Mouse (Mus musculus) forebrain, embryonic 10.5 days (tissue): ENCODE measurements around the gene Prnp. TPM values are rescaled to one million over a fixed set of nuclear protein-coding genes. Genes with fewer than 3 reads are reported as not detected.
A peak's percentile ranks its signal among the peaks of the same experiment; 100 is the strongest.

Experiments
- DNase-seq: peaks from one replicate; pipeline ENCODE4 v3.0.0-alpha.2; 2017; ENCODE audit warnings: low spot score; ENCODE audit errors: extremely low spot score
- H3K27ac ChIP-seq: fragments of 300-500 bp; sonication (generic); 2 replicates; pipeline ENCODE4 v1.5.1; 2016; ENCODE audit warnings: mild to moderate bottlenecking
- H3K27me3 ChIP-seq: fragments of 300-500 bp; sonication (generic); 2 replicates; pipeline ENCODE4 v1.6.1; 2016; ENCODE audit warnings: mild to moderate bottlenecking; ENCODE audit not compliant: poor library complexity, severe bottlenecking
- H3K36me3 ChIP-seq: fragments of 300-500 bp; sonication (generic); replicated peaks from 2 replicates; pipeline ENCODE4 v1.6.1; 2016; ENCODE audit warnings: mild to moderate bottlenecking, moderate library complexity
- H3K4me1 ChIP-seq: fragments of 300-500 bp; sonication (generic); 2 replicates; pipeline ENCODE4 v1.6.1; 2016
- H3K4me3 ChIP-seq: fragments of 300-500 bp; sonication (generic); 2 replicates; pipeline ENCODE4 v1.5.1; 2016; ENCODE audit warnings: mild to moderate bottlenecking, moderate library complexity
- H3K9me3 ChIP-seq: fragments of 300-500 bp; sonication (generic); 2 replicates; pipeline ENCODE4 v1.6.1; 2016; ENCODE audit warnings: mild to moderate bottlenecking, moderate library complexity
- WGBS: fragments of 180-500 bp; shearing (Covaris S2); methylation state at CpG from one replicate; pipeline ENCODE4 v1.1.7; 2016; 5-methylcytosine and 5-hydroxymethylcytosine counted together
- polyA plus RNA-seq: library from polyadenylated mRNA; unstranded; fragments of >200 nt; fragmentation: Nextera tagmentation; extraction: Ambion mirVana; gene quantifications from 2 replicates; pipeline ENCODE4 v1.2.1, GENCODE M21; 2016

The Prnp gene
- polyA plus RNA-seq, 1 experiment from 2014 or later, result 23.2 TPM

DNA sequence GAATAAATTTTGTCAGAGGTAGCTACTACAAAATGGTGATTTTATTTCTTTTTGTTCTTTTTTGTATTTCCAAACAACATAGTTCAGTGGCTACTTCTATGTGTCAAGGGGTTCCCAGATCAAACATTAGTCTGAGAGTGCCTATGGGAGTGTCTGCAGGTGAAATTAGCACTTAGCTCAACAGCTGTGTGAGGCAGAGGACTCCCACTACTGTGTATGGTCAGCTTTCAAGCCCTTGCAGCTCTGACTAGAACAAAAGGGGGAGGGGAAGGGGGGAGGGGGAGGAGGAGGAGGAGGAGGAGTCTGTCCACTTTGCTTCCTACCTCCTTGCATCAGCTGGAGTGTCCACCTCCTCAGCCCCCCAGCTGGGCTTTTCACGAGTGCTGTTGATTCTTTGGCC is 34.6 kb downstream of the Prnp start:
- Histone ChIP-seq H3K36me3 (no peaks in the 10 kb centered on the region), H3K9me3 (no peaks in the 10 kb centered on the region), H3K27ac (no peak overlapping the region), H3K4me1 (peaks cover 13% of the 10 kb centered on the region), H3K27me3 (peaks cover 4% of the 10 kb centered on the region; the same call in 1 of the 2 replicates), H3K4me3 (no peak overlapping the region)
- 28% methylated on average over 1 of the region's 1 CpGs for WGBS
- DNase-seq, result no peak

DNA sequence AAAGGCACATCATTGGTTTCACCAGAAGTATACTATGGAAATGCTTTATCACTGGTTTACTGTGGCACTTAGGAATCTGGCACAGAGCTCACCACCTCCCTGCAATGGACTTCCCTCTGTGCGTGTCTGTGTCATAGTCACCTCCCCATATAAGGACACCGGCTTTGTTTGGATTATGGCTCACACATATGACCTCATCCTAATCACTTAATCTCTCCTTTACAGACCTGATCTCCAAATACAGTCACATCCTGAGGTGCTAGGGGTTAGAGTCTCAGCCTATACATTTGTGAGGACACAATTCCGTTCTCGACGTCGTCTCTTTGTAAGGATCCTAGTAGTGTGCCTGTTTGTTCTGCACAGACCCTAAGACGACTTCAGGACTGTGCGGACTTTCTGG is 35.5 kb downstream of the Prnp start:
- Histone ChIP-seq H3K27ac (no peak overlapping the region), H3K36me3 (no peaks in the 10 kb centered on the region), H3K4me1 (peaks cover 16% of the 10 kb centered on the region), H3K27me3 (peaks cover 10% of the 10 kb centered on the region), H3K4me3 (no peak overlapping the region), H3K9me3 (no peaks in the 10 kb centered on the region)
- no peak for DNase-seq
- WGBS, result 93% methylated on average over 8 of the region's 8 CpGs

DNA sequence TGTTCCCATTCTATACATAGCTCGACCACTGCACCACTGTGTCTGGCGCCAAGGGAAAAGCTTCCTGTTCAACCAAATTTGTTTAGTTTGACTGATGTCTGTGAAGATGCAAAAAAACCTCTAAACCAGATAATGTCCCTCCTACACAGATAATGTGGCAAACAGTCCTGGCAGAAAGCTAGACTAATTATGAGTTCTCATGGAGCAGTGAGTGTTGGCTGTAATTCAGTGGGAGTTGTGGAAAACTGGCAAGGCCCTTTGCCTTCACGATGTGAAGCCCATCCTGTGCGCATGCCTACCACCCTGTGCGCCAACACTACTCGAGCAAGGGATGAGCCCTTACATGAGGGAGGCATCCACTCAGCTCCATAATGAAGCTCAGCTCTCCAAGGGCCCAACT is 36.0 kb downstream of the Prnp start:
- Histone ChIP-seq H3K27ac (no peak overlapping the region), H3K9me3 (no peaks in the 10 kb centered on the region), H3K27me3 (peaks cover 15% of the 10 kb centered on the region), H3K4me3 (no peak overlapping the region), H3K36me3 (no peaks in the 10 kb centered on the region), H3K4me1 (peaks cover 22% of the 10 kb centered on the region)
- no peak for DNase-seq
- WGBS, result 89% methylated on average over 6 of the region's 6 CpGs

DNA sequence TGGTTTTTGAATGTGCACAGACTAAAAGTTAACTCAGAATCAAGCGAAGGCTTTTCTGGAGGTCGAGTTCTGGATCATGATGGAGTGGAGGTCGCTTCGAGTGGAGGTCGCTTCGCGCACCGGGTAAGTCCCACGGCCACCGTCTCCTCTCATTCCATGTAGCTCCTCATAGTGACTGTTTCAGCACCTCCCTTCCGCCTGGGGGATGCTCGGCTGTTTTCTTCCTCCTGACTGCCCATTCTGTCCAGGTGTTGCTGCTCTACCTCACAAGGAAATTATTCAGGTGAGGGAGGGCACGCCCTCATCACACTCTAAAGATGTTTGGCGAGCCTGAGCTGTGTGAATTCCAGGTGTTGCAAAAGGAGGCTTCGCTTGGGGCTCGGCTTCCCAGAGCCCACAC is 36.6 kb downstream of the Prnp start:
- Histone ChIP-seq H3K27ac (no peak overlapping the region), H3K4me3 (no peak overlapping the region), H3K9me3 (no peaks in the 10 kb centered on the region), H3K4me1 (peaks cover 23% of the 10 kb centered on the region), H3K36me3 (no peaks in the 10 kb centered on the region), H3K27me3 (peaks cover 21% of the 10 kb centered on the region)
- WGBS, result 90% methylated on average over 16 of the region's 16 CpGs
- no peak for DNase-seq

DNA sequence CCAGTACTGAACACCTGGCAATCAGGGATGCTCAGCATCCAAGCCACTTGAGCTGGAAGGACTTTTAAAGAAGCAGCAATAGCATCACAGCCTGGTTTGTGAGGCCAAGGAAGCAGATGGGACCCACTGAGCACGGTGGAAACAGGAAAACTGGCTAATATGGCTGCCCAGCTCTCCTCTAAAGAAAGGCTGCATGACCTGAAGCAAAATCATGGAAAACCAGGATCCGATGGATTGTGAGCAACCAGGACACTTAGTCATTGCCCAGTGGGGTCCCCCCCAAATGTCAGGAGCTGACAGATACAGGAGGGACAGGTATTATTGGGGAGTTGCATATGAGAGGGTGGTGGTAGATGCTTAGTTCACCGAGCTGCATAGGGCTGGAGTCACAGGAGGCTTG is 38.4 kb downstream of the Prnp start:
- Histone ChIP-seq H3K9me3 (no peaks in the 10 kb centered on the region), H3K27ac (no peak overlapping the region), H3K4me1 (peaks cover 28% of the 10 kb centered on the region), H3K4me3 (no peak overlapping the region), H3K36me3 (no peaks in the 10 kb centered on the region), H3K27me3 (peaks cover 39% of the 10 kb centered on the region)
- WGBS, result 85% methylated on average over 3 of the region's 3 CpGs
- DNase-seq, result no peak

DNA sequence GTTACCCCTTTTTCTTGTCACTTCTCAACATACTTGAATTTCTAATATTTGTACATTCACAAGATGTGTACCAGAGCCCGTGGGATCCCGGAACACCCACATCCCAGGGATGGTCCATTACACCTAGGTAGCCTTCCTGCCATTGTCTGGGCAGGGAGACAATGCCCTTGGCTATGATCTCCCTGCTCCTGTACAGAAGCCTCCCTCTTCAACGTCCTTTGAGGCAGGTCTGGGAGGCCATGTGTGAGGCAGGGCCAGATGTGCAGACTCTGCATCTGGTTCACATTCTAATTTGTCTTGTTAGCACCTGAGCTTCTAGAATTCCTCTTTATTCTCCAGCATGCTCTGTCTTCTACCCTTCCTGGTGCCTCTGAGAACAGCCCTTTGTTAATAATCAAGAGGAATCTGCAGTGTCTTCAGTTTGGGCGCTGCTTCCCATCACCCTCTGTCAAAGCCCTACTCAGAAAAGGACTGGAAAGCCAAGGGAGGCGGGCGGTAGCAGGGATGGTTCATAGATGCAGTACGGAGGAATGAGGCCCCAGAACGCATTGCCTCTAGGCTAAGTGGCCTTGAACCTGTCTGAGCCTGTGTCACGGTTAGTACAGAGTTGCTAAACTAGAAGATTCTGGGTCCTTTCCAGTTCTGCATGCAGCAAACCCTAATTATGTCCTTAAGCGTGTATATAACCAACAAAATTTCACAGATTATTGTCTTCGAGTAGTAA is 39.4 kb downstream of the Prnp start:
- Histone ChIP-seq H3K27ac (no peak overlapping the region), H3K9me3 (no peaks in the 10 kb centered on the region), H3K27me3 (peaks cover 48% of the 10 kb centered on the region), H3K36me3 (no peaks in the 10 kb centered on the region), H3K4me3 (no peak overlapping the region), H3K4me1 (peaks cover 34% of the 10 kb centered on the region)
- WGBS, result 81% methylated on average over 11 of the region's 11 CpGs
- DNase-seq, result no peak

DNA sequence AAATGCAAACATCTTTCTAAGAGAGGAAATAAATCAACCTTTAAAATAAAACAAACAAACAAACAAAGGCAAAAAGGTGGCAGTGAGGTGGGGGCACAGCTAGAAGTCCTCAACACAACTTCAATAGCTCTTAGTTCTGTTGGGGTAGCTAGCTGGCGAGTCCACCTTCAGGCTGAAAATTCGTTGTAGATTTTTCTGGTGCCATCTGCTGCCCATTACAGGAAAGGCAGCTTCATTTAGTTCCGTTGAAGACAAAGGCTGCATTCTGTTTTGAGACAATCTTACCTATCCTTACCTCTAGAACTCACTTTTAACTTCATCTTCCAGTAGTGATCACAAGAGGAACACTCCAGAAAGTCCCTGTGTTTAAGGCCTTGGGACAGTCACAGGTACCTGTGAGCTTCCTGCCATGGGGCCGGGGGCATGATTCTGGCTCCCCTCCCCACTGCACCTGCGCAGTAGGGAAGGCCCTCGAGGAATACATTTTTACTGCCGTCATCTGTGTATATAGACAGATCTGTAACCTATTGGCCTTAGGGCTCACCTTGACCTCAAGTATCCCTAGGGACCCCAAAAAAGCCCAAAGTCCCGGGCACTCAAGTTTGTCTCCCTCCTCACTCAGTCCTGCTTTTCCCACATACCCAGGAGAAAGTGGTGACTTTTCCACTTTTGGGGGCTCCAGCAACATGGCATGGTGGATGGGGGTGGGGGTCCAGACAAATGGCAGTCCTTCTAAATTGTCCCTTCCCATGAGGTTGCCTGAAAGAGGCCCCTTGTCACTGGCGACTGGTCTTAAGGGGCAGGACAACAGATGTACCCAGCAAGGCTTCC is 40.3 kb downstream of the Prnp start:
- Histone ChIP-seq H3K27me3 (peaks cover 57% of the 10 kb centered on the region), H3K36me3 (no peaks in the 10 kb centered on the region), H3K27ac (0 out of 2 replicates have a peak overlapping the region, but pooled peaks have one; percentile 15), H3K4me3 (no peak overlapping the region), H3K4me1 (peaks cover 37% of the 10 kb centered on the region), H3K9me3 (no peaks in the 10 kb centered on the region)
- WGBS, result 49% methylated on average over 9 of the region's 9 CpGs
- DNase-seq, result no peak

DNA sequence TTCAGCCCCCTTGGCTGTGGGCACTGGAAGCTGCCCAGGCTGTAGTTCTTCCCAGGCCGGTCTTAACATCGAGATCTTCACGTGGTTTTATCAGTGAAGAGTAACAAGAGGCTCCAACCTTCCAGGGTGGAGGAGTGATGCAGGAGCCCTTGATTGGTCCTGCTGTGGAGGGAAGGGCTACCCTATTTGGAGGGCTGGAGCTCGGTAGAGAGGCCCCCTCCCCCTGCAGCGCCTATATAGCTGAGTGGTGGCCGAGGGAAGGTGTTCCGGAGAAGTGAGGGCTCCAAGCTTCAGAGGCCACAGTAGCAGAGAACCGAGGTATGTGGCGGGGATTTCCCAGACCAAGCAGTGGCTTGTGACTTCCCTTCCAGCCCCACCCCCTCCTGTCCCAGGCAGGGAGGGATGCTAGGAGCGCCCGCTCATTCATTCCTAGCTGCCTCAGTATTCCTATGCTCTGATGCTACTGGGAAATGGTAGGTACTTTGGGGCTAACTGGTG is 40.9 kb downstream of the Prnp start, which contains the start of gene Prnd:
Gene Prnd, plus strand, starts transcription at position 264 of the 498 bp plus-strand sequence.
- no peak for DNase-seq
- Histone ChIP-seq H3K27me3 (peaks cover 60% of the 10 kb centered on the region), H3K27ac (0 out of 2 replicates have a peak within 1 kb of the TSS, but pooled peaks have one; percentile 15), H3K4me3 (no peak within 1 kb of the TSS), H3K4me1 (peaks cover 44% of the 10 kb centered on the region), H3K9me3 (no peaks in the 10 kb centered on the region), H3K36me3 (no peaks in the 10 kb centered on the region)
- 14% methylated on average over 11 of the region's 11 CpGs for WGBS

DNA sequence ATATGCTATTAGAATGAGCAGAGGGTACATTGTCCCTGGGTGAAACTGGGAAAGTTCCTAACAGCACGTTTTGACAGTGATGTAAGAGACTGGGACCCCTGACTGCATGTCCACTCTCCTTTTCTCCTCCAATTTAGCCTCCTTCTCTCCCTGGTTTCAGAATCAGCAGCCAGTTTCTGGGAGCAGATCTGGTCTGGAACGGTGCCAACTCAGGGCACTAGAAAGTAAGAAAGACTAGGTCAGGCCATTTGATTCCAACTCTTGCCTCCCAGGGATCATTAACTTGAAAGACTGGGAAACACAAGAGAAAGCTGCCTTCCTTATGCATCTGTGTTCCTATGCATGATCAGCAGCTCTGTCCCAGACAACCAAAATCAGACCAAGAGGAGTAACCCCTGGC is 42.7 kb downstream of the Prnp start:
- peaks cover 70% of the 10 kb centered on the region for H3K27me3 ChIP-seq
- no peak overlapping the region for H3K4me3 ChIP-seq
- H3K27ac ChIP-seq, result no peak overlapping the region
- peaks cover 44% of the 10 kb centered on the region for H3K4me1 ChIP-seq
- no peaks in the 10 kb centered on the region for H3K36me3 ChIP-seq
- WGBS, result 69% methylated on average over 2 of the region's 2 CpGs
- H3K9me3 ChIP-seq, result no peaks in the 10 kb centered on the region
- no peak for DNase-seq

DNA sequence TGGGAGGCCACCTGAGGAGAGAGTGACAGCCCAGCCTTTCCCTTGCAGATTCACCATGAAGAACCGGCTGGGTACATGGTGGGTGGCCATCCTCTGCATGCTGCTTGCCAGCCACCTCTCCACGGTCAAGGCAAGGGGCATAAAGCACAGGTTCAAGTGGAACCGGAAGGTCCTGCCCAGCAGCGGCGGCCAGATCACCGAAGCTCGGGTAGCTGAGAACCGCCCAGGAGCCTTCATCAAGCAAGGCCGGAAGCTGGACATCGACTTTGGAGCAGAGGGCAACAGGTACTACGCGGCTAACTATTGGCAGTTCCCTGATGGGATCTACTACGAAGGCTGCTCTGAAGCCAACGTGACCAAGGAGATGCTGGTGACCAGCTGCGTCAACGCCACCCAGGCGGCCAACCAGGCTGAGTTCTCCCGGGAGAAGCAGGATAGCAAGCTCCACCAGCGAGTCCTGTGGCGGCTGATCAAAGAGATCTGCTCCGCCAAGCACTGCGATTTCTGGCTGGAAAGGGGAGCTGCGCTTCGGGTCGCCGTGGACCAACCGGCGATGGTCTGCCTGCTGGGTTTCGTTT is 43.3 kb downstream of the Prnp start:
- Histone ChIP-seq H3K4me1 (peaks cover 44% of the 10 kb centered on the region), H3K9me3 (no peaks in the 10 kb centered on the region), H3K4me3 (peak overlapping the region; percentile 33), H3K36me3 (no peaks in the 10 kb centered on the region), H3K27me3 (peaks cover 70% of the 10 kb centered on the region), H3K27ac (no peak overlapping the region)
- no peak for DNase-seq
- 25% methylated on average over 29 of the region's 29 CpGs for WGBS

DNA sequence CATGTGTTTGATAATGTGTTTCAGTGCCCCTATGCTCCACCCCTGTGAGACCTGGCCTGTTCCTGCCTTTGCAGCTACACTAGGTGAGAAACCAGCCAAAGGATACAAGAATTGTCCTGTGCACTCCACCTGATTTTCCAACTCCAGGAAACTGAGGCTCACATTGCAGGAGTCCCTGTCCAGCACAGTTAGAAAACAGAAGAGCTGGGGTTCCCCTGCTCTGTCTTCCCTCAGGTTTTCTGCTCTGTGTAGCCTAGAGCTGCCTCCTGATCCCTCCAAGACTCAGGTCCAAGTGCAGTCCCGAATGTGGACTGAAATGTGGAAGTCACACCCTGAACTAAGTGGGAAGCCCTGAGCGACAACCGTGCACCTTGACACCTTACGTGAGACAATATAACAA is 44.0 kb downstream of the Prnp start:
- no peak overlapping the region for H3K27ac ChIP-seq
- DNase-seq, result no peak
- no peaks in the 10 kb centered on the region for H3K36me3 ChIP-seq
- no peaks in the 10 kb centered on the region for H3K9me3 ChIP-seq
- 88% methylated on average over 4 of the region's 4 CpGs for WGBS
- peaks cover 70% of the 10 kb centered on the region for H3K27me3 ChIP-seq
- H3K4me1 ChIP-seq, result peaks cover 37% of the 10 kb centered on the region
- H3K4me3 ChIP-seq, result peak overlapping the region; percentile 33; the same call in 1 of the 2 replicates

DNA sequence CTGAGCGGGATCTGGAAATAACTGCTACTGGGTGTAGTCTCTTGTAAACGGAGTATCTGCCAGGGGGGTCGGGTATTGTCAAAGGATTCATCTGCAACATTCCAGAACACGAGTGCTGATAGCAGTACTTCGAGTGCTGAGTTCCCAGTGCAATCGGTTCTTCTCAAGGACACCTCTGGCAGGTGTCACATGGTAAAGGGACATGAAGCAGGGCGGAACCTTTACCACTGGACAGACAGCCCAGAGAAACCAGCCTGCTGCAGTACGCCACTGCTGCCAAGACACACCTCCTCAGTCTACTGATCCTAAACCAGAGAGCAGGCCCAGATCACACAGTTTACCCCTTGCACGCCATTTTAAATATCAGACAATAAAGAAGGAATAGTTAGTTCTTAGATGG is 45.1 kb downstream of the Prnp start:
- Histone ChIP-seq H3K4me1 (peaks cover 31% of the 10 kb centered on the region), H3K9me3 (no peaks in the 10 kb centered on the region), H3K36me3 (no peaks in the 10 kb centered on the region), H3K27me3 (peaks cover 64% of the 10 kb centered on the region), H3K4me3 (peak overlapping the region; percentile 53), H3K27ac (no peak overlapping the region)
- WGBS, result 58% methylated on average over 9 of the region's 9 CpGs
- no peak for DNase-seq
